Mouse (Mus musculus) myocyte (in vitro differentiated cells): Measurements from ENCODE around the gene Bhmt. TPM values are rescaled to one million over a fixed set of nuclear protein-coding genes. Genes with fewer than 3 reads are reported as not detected.

Experiments
- H3K27me3 ChIP-seq: one replicate; pipeline ENCODE4 v1.6.1; 2011; ENCODE audit not compliant: control insufficient read depth, insufficient read depth, insufficient read length
- H3K36me3 ChIP-seq: one replicate; pipeline ENCODE4 v1.6.1; 2011; ENCODE audit not compliant: control insufficient read depth, insufficient read depth
- H3K4me2 ChIP-seq: one replicate; pipeline ENCODE4 v1.6.1; 2011; ENCODE audit warnings: low read depth, control low read depth
- H3K4me3 ChIP-seq: one replicate; pipeline ENCODE4 v1.5.1; 2011; ENCODE audit warnings: mild to moderate bottlenecking, control low read depth, moderate library complexity
- H3K79me2 ChIP-seq: one replicate; pipeline ENCODE4 v1.6.1; 2011; ENCODE audit not compliant: control insufficient read depth, insufficient read depth
- H3ac ChIP-seq: one replicate; pipeline ENCODE4 v1.6.1; 2011; ENCODE audit not compliant: control insufficient read depth, insufficient read length
- CEBPB ChIP-seq: IDR thresholded peaks from 2 replicates; pipeline ENCODE4 v1.6.1; 2011; ENCODE audit warnings: mild to moderate bottlenecking, moderate library complexity; ENCODE audit not compliant: poor library complexity, insufficient read depth, severe bottlenecking
- E2F4 ChIP-seq: IDR thresholded peaks from one replicate; pipeline ENCODE4 v1.6.1; 2011; ENCODE audit warnings: mild to moderate bottlenecking, control low read depth, moderate library complexity; ENCODE audit not compliant: insufficient read depth
- MAX ChIP-seq: IDR thresholded peaks from one replicate; pipeline ENCODE4 v1.6.1; 2011; ENCODE audit warnings: low read depth, mild to moderate bottlenecking, control low read depth
- MYOD1 ChIP-seq, 3 experiments: IDR thresholded peaks; one replicate each; pipeline ENCODE4 v1.6.1; 2011; ENCODE audit warnings: control low read depth in 2 of 3, low read depth in 2 of 3, mild to moderate bottlenecking in 2 of 3, moderate library complexity in 1 of 3; ENCODE audit not compliant: insufficient read length in 2 of 3, control insufficient read depth in 1 of 3
- MYOG ChIP-seq, 3 experiments: IDR thresholded peaks; one replicate each; pipeline ENCODE4 v1.6.1; 2011; ENCODE audit warnings: control low read depth in 2 of 3, low read depth in 2 of 3, mild to moderate bottlenecking in 2 of 3; ENCODE audit not compliant: insufficient read length in 2 of 3, control insufficient read depth in 1 of 3, insufficient read depth in 1 of 3
- POLR2A ChIP-seq: IDR thresholded peaks from one replicate; pipeline ENCODE4 v1.6.1; 2011; ENCODE audit warnings: low read depth, mild to moderate bottlenecking, control low read depth, moderate library complexity; ENCODE audit not compliant: insufficient read length
- POLR2AphosphoS2 ChIP-seq: IDR thresholded peaks from one replicate; pipeline ENCODE4 v1.6.1; 2011; ENCODE audit warnings: low read depth, control low read depth; ENCODE audit not compliant: insufficient read length
- REST ChIP-seq: IDR thresholded peaks from one replicate; pipeline ENCODE4 v1.6.1; 2011; ENCODE audit warnings: mild to moderate bottlenecking, control low read depth, moderate library complexity; ENCODE audit not compliant: insufficient read depth, insufficient read length
- SRF ChIP-seq: IDR thresholded peaks from one replicate; pipeline ENCODE4 v1.6.1; 2011; ENCODE audit warnings: low read depth; ENCODE audit not compliant: control insufficient read depth, insufficient read length
- TCF12 ChIP-seq: IDR thresholded peaks from one replicate; pipeline ENCODE4 v1.6.1; 2011; ENCODE audit warnings: mild to moderate bottlenecking, control low read depth; ENCODE audit not compliant: poor library complexity, insufficient read depth, severe bottlenecking
- TCF3 ChIP-seq: IDR thresholded peaks from one replicate; pipeline ENCODE4 v1.6.1; 2011; ENCODE audit warnings: low read depth, control low read depth; ENCODE audit not compliant: insufficient read length
- USF1 ChIP-seq: IDR thresholded peaks from one replicate; pipeline ENCODE4 v1.6.1; 2011; ENCODE audit warnings: low read depth, mild to moderate bottlenecking, control low read depth, moderate library complexity
- polyA plus RNA-seq: library from polyadenylated mRNA; unstranded; fragments of >200 nt; fragmentation: generic; extraction: Trizol; gene quantifications from one replicate; pipeline ENCODE4 v1.2.1, GENCODE M21; 2012; ENCODE audit warnings: missing spikeins

The Bhmt gene
- polyA plus RNA-seq, 1 experiment = not detected

- Histone ChIP-seq H3K27me3 (no peaks in the 10 kb centered on the region), H3K36me3 (no peaks in the 10 kb centered on the region), H3K4me3 (no peak overlapping the region), H3K79me2 (no peaks in the 10 kb centered on the region), H3K4me2 (no peak overlapping the region), H3ac (no peak overlapping the region)
- no peak for TF ChIP-seq SRF
- TF ChIP-seq MYOG (IDR thresholded peaks at IDR 0.05; ENCODE audit: control insufficient read depth in 1 of 3, insufficient read depth in 1 of 3, insufficient read length in 2 of 3, low read depth in 2 of 3) = no peak
- TF ChIP-seq POLR2A = no peak
- no peak for TF ChIP-seq MYOD1 (IDR thresholded peaks at IDR 0.05; ENCODE audit: control insufficient read depth in 1 of 3, insufficient read length in 2 of 3, low read depth in 2 of 3)
- TF ChIP-seq MAX = no peak
- TF ChIP-seq TCF12 = no peak
- TF ChIP-seq TCF3 = no peak
- no peak for TF ChIP-seq POLR2AphosphoS2
- TF ChIP-seq CEBPB = no peak
- TF ChIP-seq E2F4 = no peak
- TF ChIP-seq REST = no peak
- no peak for TF ChIP-seq USF1
Measured at GRCm38 (mm10) chr13:93612660-93613607, 24.8 kb downstream of the Bhmt start.

DNA sequence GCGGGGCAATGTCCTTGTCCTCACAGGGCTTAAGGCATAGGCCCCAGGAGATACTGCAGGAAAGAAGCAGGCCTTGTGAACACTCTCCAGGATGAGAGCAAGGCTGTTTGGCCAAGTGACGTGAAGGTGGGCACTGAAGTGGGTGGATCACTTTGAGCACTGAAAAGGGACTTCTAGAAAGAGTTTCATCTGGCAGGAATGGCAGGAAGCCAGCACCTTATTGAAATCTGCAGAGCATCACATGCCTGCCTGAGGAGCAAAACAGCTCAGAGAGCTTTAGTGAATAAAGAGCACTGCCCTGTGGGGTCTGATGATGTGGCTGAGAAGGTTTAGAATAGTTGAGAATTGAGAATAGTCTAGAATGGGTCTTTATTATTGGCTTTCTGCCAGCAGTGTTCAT is 29.3 kb downstream of the Bhmt start:
- no peaks in the 10 kb centered on the region for H3K27me3 ChIP-seq
- H3ac ChIP-seq = no peak overlapping the region
- TF ChIP-seq POLR2AphosphoS2 (no peak), TCF3 (no peak), TCF12 (no peak), MAX (no peak), E2F4 (no peak), USF1 (no peak)
- no peak overlapping the region for H3K4me2 ChIP-seq
- H3K79me2 ChIP-seq = no peaks in the 10 kb centered on the region
- H3K4me3 ChIP-seq = no peak overlapping the region
- no peaks in the 10 kb centered on the region for H3K36me3 ChIP-seq

- Histone ChIP-seq H3K36me3 (no peaks in the 10 kb centered on the region), H3K4me3 (no peak overlapping the region), H3K27me3 (no peaks in the 10 kb centered on the region), H3ac (no peak overlapping the region), H3K4me2 (no peak overlapping the region), H3K79me2 (no peaks in the 10 kb centered on the region)
- TF ChIP-seq SRF (no peak), MYOG (IDR thresholded peaks at IDR 0.05; ENCODE audit: control insufficient read depth in 1 of 3, insufficient read depth in 1 of 3, insufficient read length in 2 of 3, low read depth in 2 of 3) (no peak), REST (no peak), MAX (no peak), TCF12 (no peak), TCF3 (no peak), CEBPB (no peak), E2F4 (no peak), MYOD1 (IDR thresholded peaks at IDR 0.05; ENCODE audit: control insufficient read depth in 1 of 3, insufficient read length in 2 of 3, low read depth in 2 of 3) (no peak)
Measured at GRCm38 (mm10) chr13:93607701-93608100, 30.1 kb downstream of the Bhmt start.

- TF ChIP-seq USF1 (no peak), MAX (no peak), CEBPB (no peak), REST (no peak), SRF (no peak), MYOD1 (IDR thresholded peaks at IDR 0.05; ENCODE audit: control insufficient read depth in 1 of 3, insufficient read length in 2 of 3, low read depth in 2 of 3) (no peak), POLR2AphosphoS2 (no peak), MYOG (IDR thresholded peaks at IDR 0.05; ENCODE audit: control insufficient read depth in 1 of 3, insufficient read depth in 1 of 3, insufficient read length in 2 of 3, low read depth in 2 of 3) (no peak), TCF12 (no peak), E2F4 (no peak), POLR2A (no peak), TCF3 (no peak)
- H3K79me2 ChIP-seq = no peaks in the 10 kb centered on the region
- H3K36me3 ChIP-seq = no peaks in the 10 kb centered on the region
- no peak overlapping the region for H3K4me2 ChIP-seq
- H3ac ChIP-seq = no peak overlapping the region
- H3K4me3 ChIP-seq = no peak overlapping the region
- no peaks in the 10 kb centered on the region for H3K27me3 ChIP-seq
Measured at GRCm38 (mm10) chr13:93606868-93607578, 30.7 kb downstream of the Bhmt start.
